Mouse (Mus musculus): ENCODE data around the gene Pde6d. TPM values are rescaled to one million over a fixed set of nuclear protein-coding genes. Genes with fewer than 3 reads are reported as not detected.

The Pde6d gene
- polyA plus RNA-seq, 1 experiment, result 6.6 TPM

GRCm38 (mm10) chr1:86612081-86612480 lies 29.7 kb upstream of the Pde6d start:
- Histone ChIP-seq H3K9me3 (ENCODE audit: control insufficient read depth, low read length) (no peaks in the 10 kb centered on the region), H3K27me3 (ENCODE audit: control insufficient read depth) (no peaks in the 10 kb centered on the region), H3K4me1 (ENCODE audit: control insufficient read depth) (no peaks in the 10 kb centered on the region; the same call in 1 of the 2 replicates), H3K4me3 (replicated peaks) (no peak overlapping the region), H3K36me3 (ENCODE audit: control insufficient read depth) (peaks cover 13% of the 10 kb centered on the region)
- TF ChIP-seq GATA1 (IDR thresholded peaks at IDR 0.05; ENCODE audit: low read length), result no peak
- no peak for TF ChIP-seq TAL1 (IDR thresholded peaks at IDR 0.05; ENCODE audit: low read length)

- Histone ChIP-seq H3K27me3 (ENCODE audit: control insufficient read depth) (no peaks in the 10 kb centered on the region), H3K4me1 (ENCODE audit: control insufficient read depth) (no peaks in the 10 kb centered on the region; the same call in 1 of the 2 replicates), H3K36me3 (ENCODE audit: control insufficient read depth) (peaks cover 20% of the 10 kb centered on the region), H3K9me3 (ENCODE audit: control insufficient read depth, low read length) (no peaks in the 10 kb centered on the region), H3K4me3 (replicated peaks) (no peak overlapping the region)
- no peak for TF ChIP-seq GATA1 (IDR thresholded peaks at IDR 0.05; ENCODE audit: low read length)
- TF ChIP-seq TAL1 (IDR thresholded peaks at IDR 0.05; ENCODE audit: low read length), result no peak
These were observed 28.5 kb upstream of the Pde6d start for GRCm38 (mm10) chr1:86610954-86611353.

- no peak overlapping the region for H3K4me3 ChIP-seq (replicated peaks)
- H3K27me3 ChIP-seq (ENCODE audit: control insufficient read depth), result no peaks in the 10 kb centered on the region
- peaks cover 92% of the 10 kb centered on the region for H3K36me3 ChIP-seq (ENCODE audit: control insufficient read depth)
- TF ChIP-seq TAL1 (IDR thresholded peaks at IDR 0.05; ENCODE audit: low read length), result no peak
- TF ChIP-seq GATA1 (IDR thresholded peaks at IDR 0.05; ENCODE audit: low read length), result no peak
- no peaks in the 10 kb centered on the region for H3K9me3 ChIP-seq (ENCODE audit: control insufficient read depth, low read length)
- no peaks in the 10 kb centered on the region for H3K4me1 ChIP-seq (ENCODE audit: control insufficient read depth)
These were observed 17.7 kb upstream of the Pde6d start for GRCm38 (mm10) chr1:86600117-86600516.

GRCm38 (mm10) chr1:86598516-86598915 lies 16.1 kb upstream of the Pde6d start:
- no peak overlapping the region for H3K4me3 ChIP-seq (replicated peaks)
- no peaks in the 10 kb centered on the region for H3K27me3 ChIP-seq (ENCODE audit: control insufficient read depth)
- H3K9me3 ChIP-seq (ENCODE audit: control insufficient read depth, low read length), result no peaks in the 10 kb centered on the region
- TF ChIP-seq TAL1 (IDR thresholded peaks at IDR 0.05; ENCODE audit: low read length), result no peak
- TF ChIP-seq GATA1 (IDR thresholded peaks at IDR 0.05; ENCODE audit: low read length), result no peak
- peaks cover 95% of the 10 kb centered on the region for H3K36me3 ChIP-seq (ENCODE audit: control insufficient read depth)
- H3K4me1 ChIP-seq (ENCODE audit: control insufficient read depth), result no peaks in the 10 kb centered on the region

GRCm38 (mm10) chr1:86596512-86596911 lies 14.1 kb upstream of the Pde6d start:
- no peaks in the 10 kb centered on the region for H3K4me1 ChIP-seq (ENCODE audit: control insufficient read depth)
- H3K4me3 ChIP-seq (replicated peaks), result no peak overlapping the region
- H3K9me3 ChIP-seq (ENCODE audit: control insufficient read depth, low read length), result no peaks in the 10 kb centered on the region
- no peak for TF ChIP-seq GATA1 (IDR thresholded peaks at IDR 0.05; ENCODE audit: low read length)
- TF ChIP-seq TAL1 (IDR thresholded peaks at IDR 0.05; ENCODE audit: low read length), result no peak
- H3K36me3 ChIP-seq (ENCODE audit: control insufficient read depth), result peaks cover 94% of the 10 kb centered on the region
- H3K27me3 ChIP-seq (ENCODE audit: control insufficient read depth), result no peaks in the 10 kb centered on the region

GRCm38 (mm10) chr1:86595315-86595714 lies 12.9 kb upstream of the Pde6d start:
- Histone ChIP-seq H3K4me3 (replicated peaks) (no peak overlapping the region), H3K36me3 (ENCODE audit: control insufficient read depth) (peaks cover 93% of the 10 kb centered on the region), H3K9me3 (ENCODE audit: control insufficient read depth, low read length) (no peaks in the 10 kb centered on the region), H3K4me1 (ENCODE audit: control insufficient read depth) (no peaks in the 10 kb centered on the region), H3K27me3 (ENCODE audit: control insufficient read depth) (no peaks in the 10 kb centered on the region)
- no peak for TF ChIP-seq GATA1 (IDR thresholded peaks at IDR 0.05; ENCODE audit: low read length)
- TF ChIP-seq TAL1 (IDR thresholded peaks at IDR 0.05; ENCODE audit: low read length), result no peak

GRCm38 (mm10) chr1:86594539-86594938 lies 12.1 kb upstream of the Pde6d start:
- no peaks in the 10 kb centered on the region for H3K27me3 ChIP-seq (ENCODE audit: control insufficient read depth)
- H3K4me1 ChIP-seq (ENCODE audit: control insufficient read depth), result no peaks in the 10 kb centered on the region
- no peak overlapping the region for H3K4me3 ChIP-seq (replicated peaks)
- peaks cover 93% of the 10 kb centered on the region for H3K36me3 ChIP-seq (ENCODE audit: control insufficient read depth)
- TF ChIP-seq GATA1 (IDR thresholded peaks at IDR 0.05; ENCODE audit: low read length) (no peak), TAL1 (IDR thresholded peaks at IDR 0.05; ENCODE audit: low read length) (no peak)
- H3K9me3 ChIP-seq (ENCODE audit: control insufficient read depth, low read length), result no peaks in the 10 kb centered on the region

GRCm38 (mm10) chr1:86586992-86587391 lies 4.6 kb upstream of the Pde6d start:
- Histone ChIP-seq H3K36me3 (ENCODE audit: control insufficient read depth) (peaks cover 32% of the 10 kb centered on the region), H3K27me3 (ENCODE audit: control insufficient read depth) (no peaks in the 10 kb centered on the region), H3K4me1 (ENCODE audit: control insufficient read depth) (peaks cover 35% of the 10 kb centered on the region), H3K9me3 (ENCODE audit: control insufficient read depth, low read length) (no peaks in the 10 kb centered on the region), H3K4me3 (replicated peaks) (peak overlapping the region; percentile 80)
- TF ChIP-seq GATA1 (IDR thresholded peaks at IDR 0.05; ENCODE audit: low read length) (no peak), TAL1 (IDR thresholded peaks at IDR 0.05; ENCODE audit: low read length) (no peak)

GRCm38 (mm10) chr1:86583709-86584108 lies 1.3 kb upstream of the Pde6d start:
- TF ChIP-seq TAL1 (IDR thresholded peaks at IDR 0.05; ENCODE audit: low read length) (no peak), GATA1 (IDR thresholded peaks at IDR 0.05; ENCODE audit: low read length) (peak; percentile 60; the same call in 1 of the 2 replicates)
- peaks cover 6% of the 10 kb centered on the region for H3K36me3 ChIP-seq (ENCODE audit: control insufficient read depth)
- H3K9me3 ChIP-seq (ENCODE audit: control insufficient read depth, low read length), result no peaks in the 10 kb centered on the region
- peak overlapping the region; percentile 97 for H3K4me3 ChIP-seq (replicated peaks)
- no peaks in the 10 kb centered on the region for H3K27me3 ChIP-seq (ENCODE audit: control insufficient read depth)
- H3K4me1 ChIP-seq (ENCODE audit: control insufficient read depth), result peaks cover 51% of the 10 kb centered on the region

Data from erythroblast, embryonic 14.5 days (primary cell).